Mouse (Mus musculus): ENCODE data around the gene Fmn2. TPM values are rescaled to one million over a fixed set of nuclear protein-coding genes. Genes with fewer than 3 reads are reported as not detected.

Fmn2 gene
- polyA plus RNA-seq, 1 experiment from 2014 or later, result 5.6 TPM

- H3K27me3 ChIP-seq (ENCODE audit: low read depth, poor library complexity, severe bottlenecking), result no peaks in the 10 kb centered on the region
- H3K4me1 ChIP-seq, result peaks cover 19% of the 10 kb centered on the region
- WGBS, result 66% methylated on average over 5 of the region's 5 CpGs
- no peak overlapping the region for H3K4me3 ChIP-seq
- peaks cover 17% of the 10 kb centered on the region for H3K36me3 ChIP-seq
- DNase-seq (ENCODE audit: low spot score), result no peak
- no peak overlapping the region for H3K27ac ChIP-seq (replicated peaks)
- H3K9me3 ChIP-seq (replicated peaks), result no peaks in the 10 kb centered on the region
These were observed 20.5 kb downstream of the Fmn2 start for GRCm38 (mm10) chr1:174521976-174522770.

- Histone ChIP-seq H3K9me3 (replicated peaks) (no peaks in the 10 kb centered on the region), H3K27ac (replicated peaks) (peak overlapping the region; percentile 63), H3K4me1 (peaks cover 19% of the 10 kb centered on the region), H3K36me3 (peaks cover 13% of the 10 kb centered on the region), H3K4me3 (no peak overlapping the region), H3K27me3 (ENCODE audit: low read depth, poor library complexity, severe bottlenecking) (no peaks in the 10 kb centered on the region)
- DNase-seq (ENCODE audit: low spot score), result no peak
- WGBS, result 58% methylated on average over 4 of the region's 4 CpGs
These were observed 21.3 kb downstream of the Fmn2 start for GRCm38 (mm10) chr1:174522809-174523511.

- H3K9me3 ChIP-seq (replicated peaks), result no peaks in the 10 kb centered on the region
- peaks cover 19% of the 10 kb centered on the region for H3K4me1 ChIP-seq
- H3K36me3 ChIP-seq, result peaks cover 9% of the 10 kb centered on the region
- H3K27ac ChIP-seq (replicated peaks), result no peak overlapping the region
- 62% methylated on average over 1 of the region's 1 CpGs for WGBS
- DNase-seq (ENCODE audit: low spot score), result no peak
- H3K4me3 ChIP-seq, result no peak overlapping the region
- H3K27me3 ChIP-seq (ENCODE audit: low read depth, poor library complexity, severe bottlenecking), result no peaks in the 10 kb centered on the region
These were observed 21.8 kb downstream of the Fmn2 start for GRCm38 (mm10) chr1:174523512-174523828.

GRCm38 (mm10) chr1:174536742-174537453 lies 35.3 kb downstream of the Fmn2 start:
- H3K4me1 ChIP-seq, result peaks cover 10% of the 10 kb centered on the region
- H3K4me3 ChIP-seq, result no peak overlapping the region
- no peak overlapping the region for H3K27ac ChIP-seq (replicated peaks)
- no peaks in the 10 kb centered on the region for H3K9me3 ChIP-seq (replicated peaks)
- no peaks in the 10 kb centered on the region for H3K27me3 ChIP-seq (ENCODE audit: low read depth, poor library complexity, severe bottlenecking)
- no peak for DNase-seq (ENCODE audit: low spot score)
- 75% methylated on average over 11 of the region's 11 CpGs for WGBS
- peaks cover 44% of the 10 kb centered on the region for H3K36me3 ChIP-seq

- no peaks in the 10 kb centered on the region for H3K27me3 ChIP-seq (ENCODE audit: low read depth, poor library complexity, severe bottlenecking)
- H3K9me3 ChIP-seq (replicated peaks), result no peaks in the 10 kb centered on the region
- H3K4me1 ChIP-seq, result peaks cover 10% of the 10 kb centered on the region
- no peak overlapping the region for H3K27ac ChIP-seq (replicated peaks)
- no peak overlapping the region for H3K4me3 ChIP-seq
- H3K36me3 ChIP-seq, result peaks cover 48% of the 10 kb centered on the region
- no peak for DNase-seq (ENCODE audit: low spot score)
- WGBS, result 77% methylated on average over 3 of the region's 3 CpGs
These were observed 35.9 kb downstream of the Fmn2 start for GRCm38 (mm10) chr1:174537491-174537890.

- WGBS, result 88% methylated on average over 5 of the region's 5 CpGs
- Histone ChIP-seq H3K4me3 (no peak overlapping the region), H3K4me1 (no peaks in the 10 kb centered on the region), H3K9me3 (replicated peaks) (no peaks in the 10 kb centered on the region), H3K27ac (replicated peaks) (no peak overlapping the region), H3K27me3 (ENCODE audit: low read depth, poor library complexity, severe bottlenecking) (no peaks in the 10 kb centered on the region), H3K36me3 (peaks cover 15% of the 10 kb centered on the region)
- no peak for DNase-seq (ENCODE audit: low spot score)
These were observed 46.7 kb downstream of the Fmn2 start for GRCm38 (mm10) chr1:174548291-174548690.

GRCm38 (mm10) chr1:174553272-174554007 lies 51.8 kb downstream of the Fmn2 start:
- WGBS, result 35% methylated on average over 2 of the region's 2 CpGs
- H3K36me3 ChIP-seq, result 0 out of 2 replicates have a peak, but pooled peaks cover 4% of the 10 kb centered on the region

GRCm38 (mm10) chr1:174555412-174555811 lies 53.8 kb downstream of the Fmn2 start:
- Histone ChIP-seq H3K27ac (replicated peaks) (no peak overlapping the region), H3K9me3 (replicated peaks) (no peaks in the 10 kb centered on the region), H3K27me3 (ENCODE audit: low read depth, poor library complexity, severe bottlenecking) (no peaks in the 10 kb centered on the region), H3K36me3 (0 out of 2 replicates have a peak, but pooled peaks cover 4% of the 10 kb centered on the region), H3K4me3 (no peak overlapping the region), H3K4me1 (no peaks in the 10 kb centered on the region)
- DNase-seq (ENCODE audit: low spot score), result no peak
- 82% methylated on average over 3 of the region's 3 CpGs for WGBS

More at GRCm38 (mm10) chr1:174553272-174554007, 51.8 kb downstream of the Fmn2 start:
- Histone ChIP-seq H3K27me3 (ENCODE audit: low read depth, poor library complexity, severe bottlenecking) (no peaks in the 10 kb centered on the region), H3K27ac (replicated peaks) (no peak overlapping the region), H3K4me1 (no peaks in the 10 kb centered on the region), H3K9me3 (replicated peaks) (no peaks in the 10 kb centered on the region), H3K4me3 (no peak overlapping the region)
- peak; percentile 45 for DNase-seq (ENCODE audit: low spot score)

- WGBS, result 83% methylated on average over 4 of the region's 4 CpGs
- Histone ChIP-seq H3K4me1 (no peaks in the 10 kb centered on the region), H3K4me3 (no peak overlapping the region), H3K27ac (replicated peaks) (no peak overlapping the region), H3K9me3 (replicated peaks) (no peaks in the 10 kb centered on the region), H3K36me3 (peaks cover 21% of the 10 kb centered on the region), H3K27me3 (ENCODE audit: low read depth, poor library complexity, severe bottlenecking) (no peaks in the 10 kb centered on the region)
- DNase-seq (ENCODE audit: low spot score), result no peak
These were observed 55.6 kb downstream of the Fmn2 start for GRCm38 (mm10) chr1:174557211-174557610.

GRCm38 (mm10) chr1:174557841-174558240 lies 56.2 kb downstream of the Fmn2 start:
- Histone ChIP-seq H3K27me3 (ENCODE audit: low read depth, poor library complexity, severe bottlenecking) (no peaks in the 10 kb centered on the region), H3K36me3 (peaks cover 27% of the 10 kb centered on the region), H3K9me3 (replicated peaks) (no peaks in the 10 kb centered on the region), H3K27ac (replicated peaks) (no peak overlapping the region), H3K4me1 (no peaks in the 10 kb centered on the region), H3K4me3 (no peak overlapping the region)
- no peak for DNase-seq (ENCODE audit: low spot score)
- WGBS, result 83% methylated on average over 3 of the region's 3 CpGs

GRCm38 (mm10) chr1:174558488-174558887 lies 56.9 kb downstream of the Fmn2 start:
- Histone ChIP-seq H3K9me3 (replicated peaks) (no peaks in the 10 kb centered on the region), H3K4me1 (no peaks in the 10 kb centered on the region), H3K4me3 (no peak overlapping the region), H3K36me3 (peaks cover 27% of the 10 kb centered on the region), H3K27me3 (ENCODE audit: low read depth, poor library complexity, severe bottlenecking) (no peaks in the 10 kb centered on the region), H3K27ac (replicated peaks) (no peak overlapping the region)
- no peak for DNase-seq (ENCODE audit: low spot score)
- 91% methylated on average over 2 of the region's 2 CpGs for WGBS

- 90% methylated on average over 6 of the region's 6 CpGs for WGBS
- H3K9me3 ChIP-seq (replicated peaks), result no peaks in the 10 kb centered on the region
- H3K36me3 ChIP-seq, result peaks cover 45% of the 10 kb centered on the region
- DNase-seq (ENCODE audit: low spot score), result no peak
- no peak overlapping the region for H3K27ac ChIP-seq (replicated peaks)
- H3K4me1 ChIP-seq, result no peaks in the 10 kb centered on the region
- no peaks in the 10 kb centered on the region for H3K27me3 ChIP-seq (ENCODE audit: low read depth, poor library complexity, severe bottlenecking)
- no peak overlapping the region for H3K4me3 ChIP-seq
These were observed 62.9 kb downstream of the Fmn2 start for GRCm38 (mm10) chr1:174564561-174564960.
